Mouse (Mus musculus) megakaryocyte, adult 5-6 weeks (primary cell): ENCODE measurements around the gene Prkn. TPM values are rescaled to one million over a fixed set of nuclear protein-coding genes. Genes with fewer than 3 reads are reported as not detected.
A peak's percentile ranks its signal among the peaks of the same experiment; 100 is the strongest.

Experiments
- ATAC-seq: 2 replicates; pipeline ENCODE4 v1.8.0; 2016; ENCODE audit warnings: mild to moderate bottlenecking, inconsistent platforms; ENCODE audit not compliant: poor library complexity, severe bottlenecking
- total RNA-seq, 2 experiments: library from RNA; stranded (forward) in 1 of 2; stranded (reverse) in 1 of 2; fragments of 153-499, 151-499 nt in 1 of 2; fragments of 221-1000, 200-1000 nt in 1 of 2; gene quantifications; 2 replicates each; pipeline versions ENCODE4 v1.2.3 to v1.2.4; 2015 to 2017

Gene Prkn
- total RNA-seq, 2 experiments from 2014 or later, result 0.07 TPM; not detected in 1

DNA sequence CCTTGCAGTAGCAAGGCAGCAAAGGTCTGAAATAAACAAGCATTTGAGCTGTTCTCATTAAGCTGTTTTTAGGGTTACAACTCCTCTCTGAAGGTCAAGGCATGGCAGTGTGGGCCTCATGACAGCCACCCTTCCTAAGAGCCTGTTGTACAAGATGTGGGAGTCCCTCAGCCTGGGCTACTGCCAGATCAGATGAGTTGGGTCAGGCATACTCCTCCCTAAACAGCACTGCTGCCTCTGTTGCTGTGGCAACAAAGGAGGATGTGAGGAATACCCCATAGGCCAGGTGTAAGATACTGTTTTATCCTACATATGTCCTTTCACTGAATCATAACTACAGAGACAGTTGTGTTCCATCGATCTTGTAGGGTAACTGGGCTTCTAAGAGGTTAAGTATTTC is 882.3 kb downstream of the Prkn start:
- no peak for ATAC-seq

GRCm38 (mm10) chr17:11724135-11724534 is 884.0 kb downstream of the Prkn start:
- ATAC-seq, result peak; percentile 52; the same call in 1 of the 2 replicates

DNA sequence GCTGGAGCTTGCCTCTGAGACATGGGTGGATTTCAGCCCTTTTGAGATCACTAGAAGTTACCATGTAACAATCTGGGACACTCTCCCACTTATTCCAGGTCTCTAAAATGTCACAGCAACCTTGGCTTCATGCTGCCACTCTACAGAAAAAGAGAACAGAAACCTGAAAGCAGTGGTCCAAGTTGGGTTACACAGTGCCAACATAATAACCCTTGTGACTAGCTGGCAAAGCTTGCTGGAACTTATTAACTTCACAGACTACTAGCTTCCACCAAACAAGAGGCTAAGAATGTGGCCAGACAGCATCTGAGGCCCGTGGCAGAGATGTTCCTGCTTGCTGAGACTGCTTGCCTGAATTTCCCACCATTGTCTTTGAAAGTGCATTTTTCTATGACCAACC is 886.9 kb downstream of the Prkn start:
- no peak for ATAC-seq

DNA sequence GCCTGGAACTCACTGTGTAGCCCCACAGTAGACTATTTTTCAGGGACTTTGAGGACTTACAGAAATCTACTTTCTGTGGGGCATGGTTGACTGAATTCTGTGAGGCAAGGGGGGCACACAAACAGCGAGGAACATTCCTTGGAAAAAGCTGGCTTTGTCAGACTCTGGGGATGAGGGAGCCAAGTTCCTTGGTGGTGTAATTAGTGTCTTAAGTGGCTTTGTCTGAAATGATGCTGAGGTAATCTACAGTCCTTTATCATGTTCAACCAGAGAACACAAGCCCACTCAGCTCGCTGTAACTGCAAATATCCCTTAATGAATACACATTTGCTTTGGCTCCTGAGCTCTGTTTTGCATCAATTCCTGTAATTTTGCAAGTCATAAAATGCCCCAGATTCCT is 888.1 kb downstream of the Prkn start:
- no peak for ATAC-seq

GRCm38 (mm10) chr17:11730656-11731594 is 890.7 kb downstream of the Prkn start:
- ATAC-seq, result no peak

DNA sequence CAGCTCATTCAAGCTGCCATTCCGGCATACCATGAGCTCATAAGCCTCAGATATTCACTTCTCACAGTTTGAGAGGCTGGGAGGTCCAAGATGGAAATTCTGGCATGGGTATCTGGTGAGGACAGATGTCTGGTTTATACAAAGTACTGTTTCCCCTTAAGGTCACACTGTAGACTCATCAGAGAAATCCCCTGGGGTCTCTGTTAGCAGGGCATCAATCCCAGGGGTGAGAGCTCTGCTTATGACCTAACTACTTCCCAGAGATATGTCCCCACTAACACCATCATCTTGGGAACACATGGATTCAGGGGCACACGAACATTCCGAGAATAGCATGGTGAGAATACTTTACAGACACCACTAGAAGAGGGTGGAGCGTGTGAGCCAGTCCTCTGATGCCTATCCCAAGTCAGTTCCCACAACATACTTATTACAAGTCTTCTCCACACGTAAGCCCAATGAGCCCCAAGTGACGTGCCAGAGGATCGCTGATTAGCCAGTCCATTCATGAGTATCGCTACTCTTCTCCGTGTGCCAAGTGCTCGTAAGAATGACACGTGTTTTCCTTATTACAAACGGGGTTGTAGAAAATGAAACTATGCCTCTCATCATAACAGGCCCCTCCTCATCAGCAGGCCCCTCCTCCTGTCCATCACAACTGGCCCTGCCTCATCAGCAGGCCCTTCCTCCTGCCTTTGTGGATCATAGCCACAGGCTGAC is 895.1 kb downstream of the Prkn start:
- no peak for ATAC-seq

- no peak for ATAC-seq
These were observed 896.3 kb downstream of the Prkn start for GRCm38 (mm10) chr17:11736531-11736930.

DNA sequence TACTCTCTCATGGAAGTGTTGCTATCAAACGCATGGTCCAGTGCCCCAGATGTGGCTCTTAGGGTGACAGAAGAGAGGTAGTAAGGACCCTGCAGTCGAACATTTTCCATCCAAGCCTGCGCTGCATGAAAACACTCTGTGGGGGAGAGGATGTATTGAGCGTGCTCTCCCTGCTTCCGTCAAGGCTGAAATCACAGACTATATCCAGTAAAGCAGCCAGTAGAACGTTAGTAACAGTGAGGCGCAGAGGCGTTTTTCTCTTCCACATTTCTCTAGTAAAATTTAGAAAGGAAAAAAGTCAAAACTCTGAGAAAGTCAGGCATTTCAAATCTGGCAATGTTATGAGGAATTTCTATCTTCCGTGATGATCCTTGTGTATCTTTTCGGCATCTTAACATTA is 897.7 kb downstream of the Prkn start:
- no peak for ATAC-seq

DNA sequence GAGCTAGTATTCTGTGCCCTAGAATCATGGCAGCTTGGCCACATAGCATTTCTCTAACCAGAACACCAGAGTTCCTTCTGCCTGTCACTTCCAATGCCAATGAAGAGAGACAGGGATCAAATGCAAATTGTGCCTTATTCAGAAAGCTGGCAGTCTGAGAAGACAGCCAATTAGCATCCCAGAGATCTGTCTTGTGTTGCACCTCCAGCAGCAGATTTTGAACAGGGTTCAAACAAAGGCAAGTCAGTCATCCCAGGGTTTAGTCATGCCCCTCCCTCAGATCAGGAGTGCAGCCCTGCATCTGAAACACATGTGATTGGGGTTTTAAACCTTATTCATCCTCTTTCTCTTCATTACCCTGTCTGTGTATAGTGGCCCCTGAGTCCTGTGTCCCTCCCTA is 900.5 kb downstream of the Prkn start:
- ATAC-seq, result no peak

- ATAC-seq, result no peak
These were observed 901.0 kb downstream of the Prkn start for GRCm38 (mm10) chr17:11741161-11741560.

DNA sequence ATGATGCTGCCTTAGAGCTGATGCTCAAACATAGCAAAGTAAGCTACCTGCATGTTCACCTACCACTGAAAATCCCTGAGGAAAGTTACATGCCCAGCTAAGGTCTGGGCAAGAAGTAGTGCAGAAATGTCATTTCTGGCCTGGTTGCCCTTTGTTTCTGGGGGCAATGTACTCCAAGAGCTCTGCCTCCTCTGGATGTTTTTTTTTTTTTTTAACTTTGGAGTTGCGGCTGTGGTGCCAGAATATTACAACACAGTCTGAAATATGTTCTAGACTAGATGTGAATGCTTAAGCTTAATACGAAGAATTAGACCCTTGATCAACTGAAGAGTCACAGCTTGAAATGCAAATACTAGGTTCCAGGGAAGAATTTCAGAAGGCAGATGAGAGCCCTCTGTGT is 911.1 kb downstream of the Prkn start:
- ATAC-seq, result no peak

GRCm38 (mm10) chr17:11752686-11753085 is 912.5 kb downstream of the Prkn start:
- ATAC-seq, result no peak

DNA sequence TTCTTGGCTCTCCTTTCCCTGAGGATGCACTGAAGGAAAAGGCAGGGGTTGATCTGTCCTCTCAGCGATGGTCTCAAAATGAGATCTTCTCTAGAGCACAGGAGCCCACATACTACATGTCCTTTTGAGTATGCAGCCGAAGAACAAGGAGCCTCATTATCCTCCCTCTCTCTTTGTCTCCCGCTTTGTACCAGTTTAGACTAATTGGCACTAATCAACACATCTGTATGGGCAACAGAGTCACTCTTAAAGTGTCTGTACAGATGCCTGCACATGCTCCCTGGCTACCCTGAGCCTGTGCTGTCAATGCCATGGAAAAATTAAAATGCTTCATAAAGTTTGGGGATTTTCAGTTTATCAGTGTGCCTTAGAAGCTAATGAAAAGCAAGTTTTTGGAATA is 924.9 kb downstream of the Prkn start:
- no peak for ATAC-seq

GRCm38 (mm10) chr17:11765581-11765980 is 925.4 kb downstream of the Prkn start:
- ATAC-seq, result no peak

- ATAC-seq, result no peak
These were observed 927.1 kb downstream of the Prkn start for GRCm38 (mm10) chr17:11767301-11767700.

GRCm38 (mm10) chr17:11768345-11768744 is 928.2 kb downstream of the Prkn start:
- no peak for ATAC-seq

GRCm38 (mm10) chr17:11768971-11769370 is 928.8 kb downstream of the Prkn start:
- ATAC-seq, result no peak

GRCm38 (mm10) chr17:11769513-11769912 is 929.3 kb downstream of the Prkn start:
- ATAC-seq, result no peak

GRCm38 (mm10) chr17:11779547-11779946 is 939.4 kb downstream of the Prkn start:
- no peak for ATAC-seq

DNA sequence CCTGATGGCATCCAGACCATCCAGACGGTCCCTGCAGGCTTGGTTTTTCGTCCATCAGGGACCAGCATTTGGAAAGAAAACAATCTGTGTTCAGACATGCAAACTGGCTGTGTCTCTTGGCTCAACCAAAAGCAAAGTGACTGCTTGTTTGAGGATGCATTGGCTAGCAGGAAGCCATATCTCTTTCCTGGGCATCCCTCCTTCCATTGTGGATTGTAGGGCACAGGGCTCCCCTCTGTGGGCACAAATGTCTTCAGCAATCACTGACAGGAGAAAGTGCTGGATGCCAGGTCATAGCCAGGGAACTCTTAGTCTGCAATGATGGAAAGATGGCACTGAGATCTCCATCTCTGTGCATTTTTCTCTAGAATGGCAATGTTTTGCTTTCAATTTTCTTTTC is 939.8 kb downstream of the Prkn start:
- ATAC-seq, result no peak

GRCm38 (mm10) chr17:11780805-11781481 is 940.8 kb downstream of the Prkn start:
- no peak for ATAC-seq
